Mouse (Mus musculus): ENCODE measurements around the gene Mat2b. TPM values are rescaled to one million over a fixed set of nuclear protein-coding genes. Genes with fewer than 3 reads are reported as not detected.
A peak's percentile ranks its signal among the peaks of the same experiment; 100 is the strongest.

Gene Mat2b
- 94.2 and 105 TPM in 2 replicates for polyA plus RNA-seq (2014; fragmentation: Nextera tagmentation; extraction: Ambion mirVana)

DNA sequence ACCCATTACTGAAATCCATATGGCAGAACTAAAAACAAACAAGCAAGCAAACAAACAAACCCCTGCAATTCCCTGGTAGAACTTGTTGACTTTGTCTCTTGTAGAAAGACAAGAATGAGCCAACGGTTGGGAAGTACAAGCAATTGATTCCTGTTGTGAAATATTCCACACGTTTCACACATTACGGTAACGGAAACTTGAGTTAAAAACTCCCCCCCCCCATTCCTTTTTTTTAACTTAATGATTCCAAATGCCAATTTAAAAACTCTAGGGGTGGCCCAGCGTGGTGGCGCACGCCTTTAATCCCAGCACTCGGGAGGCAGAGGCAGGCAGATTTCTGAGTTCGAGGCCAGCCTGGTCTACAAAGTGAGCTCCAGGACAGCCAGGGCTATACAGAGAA is at the start of gene Mat2b:
TSS of gene Mat2b (minus strand) at position 101 of the 400 bp plus-strand sequence.
- Histone ChIP-seq H3K4me2 (peak within 1 kb of the TSS; percentile 99), H3K9ac (ENCODE audit: low read depth, low read length) (peak within 1 kb of the TSS; percentile 89), H3K4me3 (ENCODE audit: low read depth, low read length) (peak within 1 kb of the TSS; percentile 89), H3K27ac (ENCODE audit: low read depth, low read length) (peak within 1 kb of the TSS; percentile 100), H3K36me3 (ENCODE audit: control insufficient read depth, insufficient read depth, low read length) (peaks cover 4% of the 10 kb centered on the region; the same call in 1 of the 2 replicates), H3K4me1 (replicated peaks; ENCODE audit: control insufficient read depth, insufficient read depth, low read length) (peaks cover 13% of the 10 kb centered on the region), H3K9me3 (ENCODE audit: control insufficient read depth, low read length) (peaks cover 2% of the 10 kb centered on the region; the same call in 1 of the 2 replicates), H3K27me3 (replicated peaks; ENCODE audit: control insufficient read depth, insufficient read depth, low read length) (no peaks in the 10 kb centered on the region)
- WGBS: 82% methylated on average over 8 of the region's 9 CpGs
- ATAC-seq (replicated peaks; ENCODE audit: low FRiP score) (no peak), DNase-seq (ENCODE audit: low spot score) (no peak)

GRCm38 (mm10) chr11:40744348-40744747 is 49.3 kb upstream of the Mat2b start:
- no peak for ATAC-seq (replicated peaks; ENCODE audit: low FRiP score)
- WGBS: 80% methylated on average over 3 of the region's 3 CpGs

DNA sequence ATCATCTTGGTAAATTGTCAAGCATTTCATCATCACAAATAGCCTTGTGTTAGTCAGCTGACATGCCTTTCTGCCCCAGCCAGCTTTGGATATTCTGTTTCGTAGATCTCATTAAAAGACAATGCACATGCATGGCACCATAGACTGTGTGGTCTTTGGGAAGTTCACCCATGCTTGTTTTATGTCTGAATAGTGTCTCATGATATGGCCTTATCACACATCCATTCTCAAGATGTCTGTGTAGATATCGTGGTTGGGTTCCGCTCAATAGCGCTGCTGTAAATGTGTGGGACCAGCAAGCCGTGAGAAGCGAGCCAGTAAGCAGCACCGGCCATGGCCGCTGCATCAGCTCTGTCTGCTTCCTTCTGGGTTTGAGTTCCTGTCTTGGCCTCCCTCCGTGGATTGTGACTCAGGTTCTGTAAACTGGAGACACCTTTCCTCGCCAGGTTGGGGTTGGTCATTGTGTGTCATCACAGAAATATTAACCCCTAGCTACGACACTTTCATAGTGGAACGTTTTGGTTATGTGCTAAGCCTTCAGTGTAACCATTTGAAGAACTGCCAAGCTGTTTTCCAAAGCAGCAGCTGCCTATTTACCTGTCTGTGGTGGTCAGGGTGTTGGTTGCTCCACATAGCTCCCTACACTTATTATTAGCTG is 46.7 kb upstream of the Mat2b start:
- H3K4me1 ChIP-seq (replicated peaks; ENCODE audit: control insufficient read depth, insufficient read depth, low read length): no peaks in the 10 kb centered on the region
- no peak overlapping the region for H3K9ac ChIP-seq (ENCODE audit: low read depth, low read length)
- no peak overlapping the region for H3K4me3 ChIP-seq (ENCODE audit: low read depth, low read length)
- H3K27me3 ChIP-seq (replicated peaks; ENCODE audit: control insufficient read depth, insufficient read depth, low read length): no peaks in the 10 kb centered on the region
- ATAC-seq (replicated peaks; ENCODE audit: low FRiP score) (0 out of 2 replicates have a peak, but pooled peaks have one; percentile 26), DNase-seq (ENCODE audit: low spot score) (no peak)
- no peaks in the 10 kb centered on the region for H3K9me3 ChIP-seq (ENCODE audit: control insufficient read depth, low read length)
- H3K36me3 ChIP-seq (ENCODE audit: control insufficient read depth, insufficient read depth, low read length): peaks cover 20% of the 10 kb centered on the region
- WGBS: 86% methylated on average over 12 of the region's 12 CpGs
- no peak overlapping the region for H3K27ac ChIP-seq (ENCODE audit: low read depth, low read length)
- H3K4me2 ChIP-seq: no peak overlapping the region

More at GRCm38 (mm10) chr11:40744348-40744747, 49.3 kb upstream of the Mat2b start:
- no peak overlapping the region for H3K9ac ChIP-seq (ENCODE audit: low read depth, low read length)
- no peak for DNase-seq (ENCODE audit: low spot score)
- H3K27me3 ChIP-seq (replicated peaks; ENCODE audit: control insufficient read depth, insufficient read depth, low read length): no peaks in the 10 kb centered on the region
- H3K27ac ChIP-seq (ENCODE audit: low read depth, low read length): no peak overlapping the region
- H3K36me3 ChIP-seq (ENCODE audit: control insufficient read depth, insufficient read depth, low read length): peaks cover 9% of the 10 kb centered on the region
- H3K4me3 ChIP-seq (ENCODE audit: low read depth, low read length): no peak overlapping the region
- H3K9me3 ChIP-seq (ENCODE audit: control insufficient read depth, low read length): no peaks in the 10 kb centered on the region
- H3K4me2 ChIP-seq: no peak overlapping the region
- H3K4me1 ChIP-seq (replicated peaks; ENCODE audit: control insufficient read depth, insufficient read depth, low read length): no peaks in the 10 kb centered on the region

DNA sequence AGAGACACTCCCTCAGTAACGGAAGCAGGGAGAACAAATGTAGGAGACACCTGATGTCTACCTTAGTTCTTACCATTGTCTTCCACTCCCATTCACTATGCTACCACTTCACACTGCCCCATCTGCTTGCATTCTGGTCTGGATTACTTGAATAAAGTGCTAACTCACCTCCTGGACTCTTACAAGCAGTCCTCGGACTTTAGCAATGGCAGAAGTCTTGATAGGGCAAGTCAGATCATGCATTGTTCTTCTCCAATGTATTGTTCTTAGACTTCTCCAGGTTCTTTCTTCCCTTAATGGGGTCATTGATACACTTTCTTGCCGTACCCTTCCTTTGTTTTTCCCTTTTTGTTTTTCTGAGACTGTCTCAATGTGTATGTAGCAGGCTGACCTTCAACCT is 42.4 kb upstream of the Mat2b start:
- Histone ChIP-seq H3K27ac (ENCODE audit: low read depth, low read length) (no peak overlapping the region), H3K36me3 (ENCODE audit: control insufficient read depth, insufficient read depth, low read length) (peaks cover 26% of the 10 kb centered on the region)
- WGBS: 94% methylated on average over 3 of the region's 3 CpGs

DNA sequence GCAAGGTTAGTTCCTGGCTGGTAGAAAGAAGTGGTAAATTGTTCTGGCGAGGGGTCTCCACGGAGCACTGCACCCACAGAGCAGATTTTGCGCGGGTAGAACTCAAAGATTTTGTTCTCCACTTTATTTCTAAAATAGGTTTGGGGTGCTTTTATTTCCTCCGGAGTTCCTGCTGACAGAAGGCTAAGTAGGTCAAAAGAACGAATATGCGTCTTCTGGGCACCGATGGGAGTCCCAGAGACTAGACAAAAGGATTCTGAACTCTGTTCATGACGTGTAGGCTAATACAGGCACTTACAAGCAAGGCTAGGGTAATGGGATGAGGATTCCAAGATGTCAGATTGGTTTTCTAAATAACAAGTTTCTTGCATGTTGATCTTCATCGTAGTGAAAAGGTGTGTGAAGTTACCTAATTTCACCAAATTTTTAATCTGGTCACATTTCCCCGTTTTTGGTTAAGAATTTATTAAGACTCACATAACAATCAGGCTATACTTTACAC is 39.3 kb upstream of the Mat2b start:
- Histone ChIP-seq H3K9ac (ENCODE audit: low read depth, low read length) (peak overlapping the region; percentile 97), H3K27me3 (replicated peaks; ENCODE audit: control insufficient read depth, insufficient read depth, low read length) (no peaks in the 10 kb centered on the region), H3K27ac (ENCODE audit: low read depth, low read length) (peak overlapping the region; percentile 83), H3K4me2 (peak overlapping the region; percentile 81), H3K4me3 (ENCODE audit: low read depth, low read length) (peak overlapping the region; percentile 97), H3K9me3 (ENCODE audit: control insufficient read depth, low read length) (no peaks in the 10 kb centered on the region), H3K36me3 (ENCODE audit: control insufficient read depth, insufficient read depth, low read length) (peaks cover 20% of the 10 kb centered on the region), H3K4me1 (replicated peaks; ENCODE audit: control insufficient read depth, insufficient read depth, low read length) (peaks cover 14% of the 10 kb centered on the region)
- no peak for ATAC-seq (replicated peaks; ENCODE audit: low FRiP score)
- DNase-seq (ENCODE audit: low spot score): no peak
- WGBS: 2% methylated on average over 11 of the region's 11 CpGs

More for the DNA sequence above, 42.4 kb upstream of the Mat2b start:
- no peak overlapping the region for H3K9ac ChIP-seq (ENCODE audit: low read depth, low read length)
- no peaks in the 10 kb centered on the region for H3K27me3 ChIP-seq (replicated peaks; ENCODE audit: control insufficient read depth, insufficient read depth, low read length)
- H3K4me3 ChIP-seq (ENCODE audit: low read depth, low read length): no peak overlapping the region
- H3K4me1 ChIP-seq (replicated peaks; ENCODE audit: control insufficient read depth, insufficient read depth, low read length): peaks cover 5% of the 10 kb centered on the region; the same call in 1 of the 2 replicates
- no peak overlapping the region for H3K4me2 ChIP-seq
- ATAC-seq (replicated peaks; ENCODE audit: low FRiP score) (no peak), DNase-seq (ENCODE audit: low spot score) (no peak)
- no peaks in the 10 kb centered on the region for H3K9me3 ChIP-seq (ENCODE audit: control insufficient read depth, low read length)

GRCm38 (mm10) chr11:40733339-40734174 is 38.6 kb upstream of the Mat2b start, which contains the start of the genes Hmmr and Nudcd2:
Gene Hmmr, minus strand, starts transcription at chr11:40733422.
Gene Nudcd2, plus strand, starts transcription at chr11:40733667.
- peak within 1 kb of the TSS; percentile 83 for H3K27ac ChIP-seq (ENCODE audit: low read depth, low read length)
- peak within 1 kb of the TSS; percentile 97 for H3K4me3 ChIP-seq (ENCODE audit: low read depth, low read length)
- H3K36me3 ChIP-seq (ENCODE audit: control insufficient read depth, insufficient read depth, low read length): peaks cover 19% of the 10 kb centered on the region
- DNase-seq (ENCODE audit: low spot score) (peak; percentile 83), ATAC-seq (replicated peaks; ENCODE audit: low FRiP score) (peak; percentile 96)
- under 1% methylated on average over 52 of the region's 52 CpGs for WGBS
- H3K4me1 ChIP-seq (replicated peaks; ENCODE audit: control insufficient read depth, insufficient read depth, low read length): peaks cover 14% of the 10 kb centered on the region
- H3K4me2 ChIP-seq: peak within 1 kb of the TSS; percentile 81
- no peaks in the 10 kb centered on the region for H3K9me3 ChIP-seq (ENCODE audit: control insufficient read depth, low read length)
- H3K27me3 ChIP-seq (replicated peaks; ENCODE audit: control insufficient read depth, insufficient read depth, low read length): no peaks in the 10 kb centered on the region
- peak within 1 kb of the TSS; percentile 97 for H3K9ac ChIP-seq (ENCODE audit: low read depth, low read length)

DNA sequence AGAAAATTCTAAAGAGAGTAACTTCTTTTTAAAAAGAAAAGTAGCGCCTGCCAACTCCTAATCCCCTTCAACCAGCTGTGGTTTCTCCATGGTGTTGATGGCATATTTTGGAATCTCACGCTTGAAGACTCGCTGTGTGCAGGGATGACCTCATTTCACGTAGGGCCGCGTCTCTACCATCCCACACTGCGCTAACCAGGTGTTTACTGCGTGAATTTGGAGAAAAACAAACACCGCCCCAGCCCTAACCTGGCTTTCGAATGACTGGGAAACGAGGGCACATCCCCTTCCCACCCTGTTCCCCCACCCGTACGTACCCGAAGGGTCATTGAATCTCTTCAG is 38.0 kb upstream of the Mat2b start:
- DNase-seq (ENCODE audit: low spot score): no peak
- peak overlapping the region; percentile 78 for H3K9ac ChIP-seq (ENCODE audit: low read depth, low read length)
- ATAC-seq (replicated peaks; ENCODE audit: low FRiP score): peak; percentile 68
- peaks cover 14% of the 10 kb centered on the region for H3K4me1 ChIP-seq (replicated peaks; ENCODE audit: control insufficient read depth, insufficient read depth, low read length)
- H3K36me3 ChIP-seq (ENCODE audit: control insufficient read depth, insufficient read depth, low read length): peaks cover 18% of the 10 kb centered on the region
- H3K4me2 ChIP-seq: peak overlapping the region; percentile 76
- WGBS: under 1% methylated on average over 14 of the region's 14 CpGs
- no peaks in the 10 kb centered on the region for H3K27me3 ChIP-seq (replicated peaks; ENCODE audit: control insufficient read depth, insufficient read depth, low read length)
- peak overlapping the region; percentile 97 for H3K4me3 ChIP-seq (ENCODE audit: low read depth, low read length)
- H3K9me3 ChIP-seq (ENCODE audit: control insufficient read depth, low read length): no peaks in the 10 kb centered on the region
- H3K27ac ChIP-seq (ENCODE audit: low read depth, low read length): 0 out of 2 replicates have a peak overlapping the region, but pooled peaks have one; percentile 62

DNA sequence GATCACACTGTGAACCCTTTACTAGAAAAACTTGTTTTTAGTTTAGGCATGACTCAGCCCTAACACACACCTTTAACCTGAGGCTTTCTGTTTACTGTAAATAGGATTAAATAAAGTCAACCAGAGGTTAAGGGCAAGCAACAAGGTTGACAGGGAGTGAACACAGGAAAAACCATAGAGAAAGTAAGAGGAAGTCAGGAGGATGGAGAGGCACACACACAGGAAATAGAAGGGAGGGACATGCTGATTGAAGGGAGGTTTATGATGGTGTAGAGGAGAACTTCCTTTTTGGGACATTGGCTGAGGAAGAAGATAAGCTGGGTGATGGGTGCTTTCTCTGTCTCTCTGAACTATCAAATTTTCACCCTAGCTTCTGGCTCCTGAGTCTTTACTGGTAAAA is 23.3 kb upstream of the Mat2b start:
- H3K4me1 ChIP-seq (replicated peaks; ENCODE audit: control insufficient read depth, insufficient read depth, low read length): no peaks in the 10 kb centered on the region
- H3K4me3 ChIP-seq (ENCODE audit: low read depth, low read length): no peak overlapping the region
- H3K27ac ChIP-seq (ENCODE audit: low read depth, low read length): no peak overlapping the region
- no peak overlapping the region for H3K4me2 ChIP-seq
- H3K36me3 ChIP-seq (ENCODE audit: control insufficient read depth, insufficient read depth, low read length): peaks cover 73% of the 10 kb centered on the region
- H3K9me3 ChIP-seq (ENCODE audit: control insufficient read depth, low read length): no peaks in the 10 kb centered on the region
- H3K27me3 ChIP-seq (replicated peaks; ENCODE audit: control insufficient read depth, insufficient read depth, low read length): no peaks in the 10 kb centered on the region
- DNase-seq (ENCODE audit: low spot score) (no peak), ATAC-seq (replicated peaks; ENCODE audit: low FRiP score) (no peak)
- no peak overlapping the region for H3K9ac ChIP-seq (ENCODE audit: low read depth, low read length)
